Mouse (Mus musculus): ENCODE results near the gene Meis1.

Meis1 gene

DNA sequence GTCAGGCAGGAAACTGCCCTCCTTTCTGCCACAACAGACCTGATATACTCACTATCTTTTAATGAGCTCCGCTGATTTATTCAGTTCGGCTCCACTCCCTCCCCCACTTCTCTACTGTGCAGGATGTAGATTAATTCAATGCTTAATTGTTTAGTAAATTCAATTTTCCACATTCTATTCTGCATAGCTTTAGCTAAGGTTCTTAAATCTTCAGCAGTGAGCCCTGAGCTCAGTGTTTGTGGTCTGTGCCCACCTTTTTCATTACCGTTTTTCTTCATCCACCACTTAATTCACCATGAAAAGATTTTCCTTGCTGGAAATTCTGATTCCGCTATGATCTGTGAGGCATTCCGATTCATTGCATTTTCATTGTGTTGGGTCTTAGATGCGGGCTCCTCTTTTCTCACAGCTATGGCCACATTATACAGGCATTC is 28.5 kb downstream of the Meis1 start:
- DNase-seq (ENCODE audit: low read depth, low spot score): no peak

DNA sequence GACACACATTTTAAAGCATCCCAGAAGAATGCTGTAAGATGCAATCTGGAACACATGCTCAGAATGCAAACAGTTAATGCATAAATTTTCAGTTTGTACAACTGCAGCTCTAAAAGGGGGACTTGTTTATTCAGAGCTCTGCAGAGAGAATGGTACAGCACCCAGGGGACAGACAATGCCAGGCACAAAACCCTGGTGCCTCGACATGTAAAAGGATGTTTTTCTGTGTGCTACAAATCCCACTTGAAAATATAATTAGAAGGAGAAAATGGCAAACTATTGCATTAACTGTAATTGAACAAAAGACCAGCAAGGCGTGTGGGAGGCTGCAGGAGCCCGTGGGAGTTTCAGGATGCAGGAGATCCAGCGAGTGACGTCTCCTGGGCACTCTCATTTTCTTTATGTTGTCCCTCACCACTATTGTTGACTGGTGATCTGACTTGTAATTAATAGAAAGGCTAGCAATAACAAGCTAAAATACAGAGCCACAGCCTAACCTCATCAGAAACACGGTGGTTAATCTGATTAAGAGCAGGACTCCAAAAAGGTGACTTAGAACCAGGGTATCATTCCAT is 29.0 kb downstream of the Meis1 start:
- DNase-seq (ENCODE audit: low read depth, low spot score): no peak

DNA sequence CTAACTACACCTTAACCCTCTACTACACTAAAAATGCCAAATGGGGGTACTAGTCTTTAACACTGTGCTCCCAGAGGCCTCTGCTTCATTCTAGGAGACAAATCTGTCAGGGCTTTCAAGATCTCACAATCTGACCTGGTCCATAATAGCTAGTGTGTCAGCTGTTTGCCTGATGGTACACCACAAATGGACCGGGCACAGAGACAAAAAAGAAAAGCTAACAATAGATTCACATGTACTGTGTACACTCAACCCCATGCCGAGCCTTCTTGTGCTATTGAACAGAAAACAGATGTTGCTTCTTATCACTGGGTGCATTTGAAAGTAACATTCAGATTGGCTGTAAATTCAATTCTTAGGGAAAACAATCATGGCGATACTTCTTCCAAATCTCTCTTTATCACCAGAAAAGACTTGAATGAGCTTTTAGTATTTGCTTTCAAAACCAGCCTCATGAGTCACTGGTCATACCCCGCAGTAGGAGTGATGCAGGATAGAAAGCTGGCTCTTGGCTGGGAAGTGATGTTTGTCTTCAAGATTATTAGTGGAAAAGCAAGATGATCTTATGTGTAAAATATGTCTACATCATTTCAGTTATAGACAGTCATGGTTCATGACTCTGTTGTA is 30.0 kb downstream of the Meis1 start:
- no peak for DNase-seq (ENCODE audit: low read depth, low spot score)

- no peak for DNase-seq (ENCODE audit: low read depth, low spot score)
Observed at GRCm38 (mm10) chr11:18983813-18984212, 35.0 kb downstream of the Meis1 start.

- no peak for DNase-seq (ENCODE audit: low read depth, low spot score)
Observed at GRCm38 (mm10) chr11:18983294-18983693, 35.5 kb downstream of the Meis1 start.

DNA sequence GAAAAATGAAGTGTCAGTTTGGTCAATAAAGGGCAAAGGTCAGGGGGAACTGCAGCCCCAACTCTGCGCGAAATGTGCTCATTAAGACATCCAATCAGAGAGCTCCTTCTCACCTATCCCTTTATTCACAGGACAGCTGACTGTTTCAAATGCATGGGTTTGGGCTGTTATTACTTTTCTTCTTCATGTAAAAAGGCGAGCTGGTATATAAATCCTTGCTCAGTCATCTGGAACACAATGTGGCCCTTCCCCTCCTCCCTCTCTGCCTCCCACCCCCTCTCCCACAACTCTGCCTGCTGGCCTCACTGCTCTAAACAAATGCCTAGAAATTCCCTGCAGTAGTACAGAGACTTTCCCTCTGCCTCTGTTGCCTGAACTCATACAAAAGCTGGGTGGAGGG is 36.5 kb downstream of the Meis1 start:
- DNase-seq (ENCODE audit: low read depth, low spot score): no peak

GRCm38 (mm10) chr11:18981367-18981766 is 37.4 kb downstream of the Meis1 start:
- DNase-seq (ENCODE audit: low read depth, low spot score): no peak

DNA sequence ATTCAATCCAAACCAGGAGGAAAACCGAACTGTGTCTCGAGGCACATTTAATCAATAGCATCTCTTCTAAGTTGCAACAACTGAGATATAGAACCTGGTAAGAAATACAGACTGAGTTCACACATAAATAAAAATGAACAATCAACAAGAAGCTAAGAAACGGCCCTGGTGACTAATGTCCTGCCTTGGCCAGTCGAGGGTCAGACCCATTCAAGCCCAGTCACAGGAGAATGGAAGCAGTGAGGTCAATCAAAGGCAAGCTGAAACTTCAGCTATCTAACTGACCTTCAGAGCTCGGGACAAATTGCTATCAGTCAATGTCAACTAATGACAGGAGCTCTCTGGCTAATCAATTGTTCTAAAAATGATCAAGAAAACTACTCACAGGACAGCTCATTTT is 38.2 kb downstream of the Meis1 start:
- DNase-seq (ENCODE audit: low read depth, low spot score): no peak

DNA sequence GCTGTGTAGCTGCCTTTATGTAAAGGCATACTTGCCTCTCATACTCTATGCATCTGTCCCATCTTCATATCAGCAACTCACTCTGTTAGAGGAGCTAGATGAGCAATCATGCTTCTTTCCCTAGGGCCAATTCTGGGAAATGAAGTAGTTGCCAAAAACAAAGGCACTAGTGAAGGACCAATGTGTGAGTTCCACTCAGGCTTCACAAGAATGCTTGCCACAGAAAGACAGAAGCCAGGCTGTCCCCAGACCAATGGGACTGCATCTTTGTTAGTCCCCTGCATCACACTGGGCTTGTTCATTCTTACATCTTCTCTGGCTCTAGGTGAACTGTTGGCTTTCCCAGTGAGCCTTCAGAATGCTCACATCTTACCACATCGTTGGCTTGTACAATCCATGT is 43.7 kb downstream of the Meis1 start:
- no peak for DNase-seq (ENCODE audit: low read depth, low spot score)

- DNase-seq (ENCODE audit: low read depth, low spot score): no peak
Observed at GRCm38 (mm10) chr11:18973808-18974207, 45.0 kb downstream of the Meis1 start.

GRCm38 (mm10) chr11:18972968-18973367 is 45.8 kb downstream of the Meis1 start:
- no peak for DNase-seq (ENCODE audit: low read depth, low spot score)

DNA sequence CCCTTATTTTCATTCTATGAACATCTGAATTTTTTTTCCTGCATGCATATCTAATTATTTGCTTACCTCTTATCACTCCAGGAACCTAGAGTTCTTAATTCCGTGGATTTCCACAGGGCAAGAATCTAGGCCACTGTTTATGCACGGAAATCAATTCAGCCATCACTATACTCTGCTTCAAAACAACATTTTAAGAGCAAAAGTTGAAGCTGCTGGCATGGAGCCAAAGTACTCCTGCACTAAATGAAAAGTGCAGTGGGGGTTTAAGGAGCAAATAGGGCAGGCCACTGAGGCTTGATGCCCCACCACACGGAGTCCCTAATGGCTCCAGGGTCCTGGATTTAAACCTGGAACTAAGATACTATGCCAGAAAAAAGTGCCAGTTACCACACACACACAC is 47.2 kb downstream of the Meis1 start:
- DNase-seq (ENCODE audit: low read depth, low spot score): no peak

DNA sequence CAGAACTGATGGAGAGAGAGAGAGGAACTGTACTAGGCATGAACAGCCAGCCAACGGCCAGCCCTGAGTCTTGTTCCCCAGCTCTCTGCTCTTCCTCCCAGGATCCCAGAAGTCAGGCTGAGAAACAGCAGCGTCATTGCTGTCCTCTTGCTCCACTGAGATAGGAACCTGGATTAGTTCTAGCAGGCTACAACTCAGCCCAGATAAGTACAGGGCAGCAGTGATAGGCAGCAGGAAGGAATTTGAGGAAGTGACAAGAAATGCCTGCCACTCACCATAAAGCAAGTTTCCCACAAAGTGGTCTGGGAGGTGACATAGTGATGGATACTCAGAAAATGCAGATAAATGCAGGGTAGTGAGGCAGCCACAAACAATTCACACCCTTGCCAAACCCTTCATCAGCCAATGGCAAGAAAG is 48.9 kb downstream of the Meis1 start:
- no peak for DNase-seq (ENCODE audit: low read depth, low spot score)

- no peak for DNase-seq (ENCODE audit: low read depth, low spot score)
Observed at GRCm38 (mm10) chr11:18964418-18964817, 54.4 kb downstream of the Meis1 start.

GRCm38 (mm10) chr11:18963202-18964136 is 55.3 kb downstream of the Meis1 start:
- DNase-seq (ENCODE audit: low read depth, low spot score): no peak

DNA sequence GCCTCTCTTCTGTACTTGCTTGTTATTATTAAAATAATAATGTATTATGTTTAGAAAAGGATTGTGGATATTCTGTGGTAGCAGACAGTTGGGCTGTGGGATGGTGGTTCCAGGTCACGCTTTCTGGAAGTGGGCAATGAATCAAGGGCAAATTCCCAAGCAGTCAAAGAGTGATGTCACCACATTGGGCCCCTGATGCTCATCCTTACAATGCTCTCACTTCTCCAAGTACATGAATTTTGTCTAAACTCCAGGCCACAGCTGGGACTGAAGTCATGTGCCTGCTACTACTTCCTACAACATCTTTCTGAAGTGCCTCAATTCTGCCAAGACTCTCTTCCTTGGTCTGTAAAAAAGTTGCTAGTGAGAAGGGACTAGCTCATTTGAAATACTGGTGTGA is 59.3 kb downstream of the Meis1 start:
- no peak for DNase-seq (ENCODE audit: low read depth, low spot score)

DNA sequence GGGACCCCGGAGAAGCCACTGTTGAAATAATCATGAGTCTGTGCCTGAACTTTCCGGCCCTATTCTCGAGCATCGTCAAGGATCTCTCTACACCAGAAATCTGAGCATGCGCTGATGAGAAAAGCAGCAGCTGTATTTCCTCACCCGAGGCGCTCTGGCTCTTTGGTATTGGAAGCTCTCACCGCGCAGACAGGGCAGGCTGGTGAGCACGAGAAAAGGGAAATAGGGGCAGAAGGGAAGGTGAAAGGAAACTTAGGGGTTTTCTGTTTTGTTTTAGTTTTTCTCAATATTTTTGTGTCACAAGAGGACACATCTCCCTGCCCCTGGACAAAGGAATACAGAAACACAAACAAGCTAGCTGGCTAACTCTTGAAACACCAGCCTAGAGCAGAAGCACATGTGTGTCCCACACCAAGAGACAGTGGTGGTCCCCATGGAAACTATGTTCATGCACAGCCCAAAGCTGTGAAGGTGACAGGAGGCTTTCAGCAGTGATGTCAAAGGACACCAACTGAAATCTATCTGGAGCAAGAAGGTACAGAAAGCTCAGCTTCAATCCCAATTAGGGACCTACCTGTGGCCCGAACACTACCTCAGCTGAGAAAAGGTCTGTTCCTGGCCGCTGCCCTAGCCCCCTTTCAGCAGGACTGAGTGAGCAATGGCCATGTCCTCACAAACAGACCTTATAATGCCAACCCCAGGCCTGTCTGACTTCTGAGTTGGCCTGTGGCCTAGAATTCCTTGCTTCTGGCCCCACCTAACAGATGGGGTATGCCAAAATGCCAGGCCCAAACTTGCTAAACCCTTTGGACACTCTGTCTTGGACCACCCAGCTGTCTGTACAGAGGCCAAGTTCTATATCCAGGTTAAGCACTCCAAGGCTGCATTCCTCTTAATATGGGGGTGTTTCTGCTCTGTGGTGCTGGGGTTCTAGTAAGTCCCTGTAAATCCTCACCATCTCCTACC is 60.7 kb downstream of the Meis1 start:
- peak; percentile 22 for DNase-seq (ENCODE audit: low read depth, low spot score)

DNA sequence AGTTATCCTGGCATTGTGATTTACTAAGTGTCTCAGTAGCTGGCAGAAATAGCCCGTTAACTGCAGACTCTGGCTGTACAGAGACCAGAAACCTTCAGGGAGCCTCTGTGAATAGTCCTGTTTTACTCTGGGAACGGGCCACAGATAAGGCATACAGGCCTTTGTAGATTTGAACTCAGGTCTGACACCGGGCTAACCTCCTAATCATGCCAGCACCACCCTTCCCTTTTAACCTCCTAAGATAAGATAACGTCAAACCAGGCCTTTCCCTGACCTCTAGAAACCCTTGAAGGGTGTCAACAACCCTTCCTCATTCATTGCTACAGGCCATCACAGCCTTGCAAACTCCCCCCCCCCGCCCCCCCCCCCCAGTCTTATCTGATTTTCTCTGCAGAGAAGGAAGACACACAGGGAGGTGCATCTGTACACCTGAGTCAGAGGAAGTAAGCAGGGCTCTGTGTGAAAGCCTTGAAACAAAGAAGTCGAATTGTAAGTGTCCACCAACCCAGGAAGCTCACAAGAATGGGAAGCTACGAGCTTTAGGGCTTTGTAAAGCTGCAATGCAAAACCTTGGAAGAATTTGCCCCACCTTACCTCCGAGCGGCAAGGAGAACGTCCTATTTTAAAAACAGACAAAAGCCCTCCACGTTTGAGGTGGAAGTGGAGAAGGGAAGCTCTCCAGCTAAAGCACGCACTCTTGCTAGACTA is 61.5 kb downstream of the Meis1 start:
- peak; percentile 9 for DNase-seq (ENCODE audit: low read depth, low spot score)

DNA sequence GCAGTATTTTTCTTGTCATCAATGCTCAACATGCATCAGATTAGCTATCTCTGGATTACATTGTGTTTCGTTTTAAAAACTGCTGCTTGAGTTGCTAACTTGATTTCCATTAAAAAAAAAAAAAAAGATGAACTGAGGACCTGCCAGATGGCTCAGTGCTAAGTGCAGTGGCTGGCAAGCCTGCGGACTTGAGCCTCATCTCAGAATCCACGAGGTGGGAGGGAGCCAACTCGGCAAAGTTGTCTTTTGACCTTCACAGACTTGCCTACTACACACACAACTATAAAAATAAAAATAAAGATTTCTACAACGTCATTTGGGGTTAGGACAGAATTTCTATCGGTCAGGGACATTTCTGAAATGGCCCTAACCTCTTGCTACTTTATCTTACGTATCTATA is 62.8 kb downstream of the Meis1 start:
- DNase-seq (ENCODE audit: low read depth, low spot score): no peak

DNA sequence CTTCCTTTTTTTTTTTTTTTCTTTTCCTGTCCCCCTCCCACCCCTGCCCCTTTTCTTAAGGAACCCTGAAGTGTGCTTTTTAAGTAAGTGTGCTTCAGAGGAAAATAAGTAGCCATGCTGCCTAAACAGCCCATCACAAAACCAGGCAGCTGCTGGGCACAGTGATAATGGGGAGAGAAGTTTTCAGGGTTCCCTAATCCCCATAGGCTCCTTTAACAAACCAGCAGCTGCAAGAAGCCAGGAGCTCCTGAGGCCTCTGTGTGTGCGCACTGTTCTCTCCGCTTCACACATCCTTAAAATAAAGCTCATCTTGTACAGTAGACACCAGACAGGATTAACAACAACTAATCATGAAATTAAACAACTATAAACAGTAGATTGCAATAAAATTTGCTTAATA is 63.9 kb downstream of the Meis1 start:
- no peak for DNase-seq (ENCODE audit: low read depth, low spot score)

DNA sequence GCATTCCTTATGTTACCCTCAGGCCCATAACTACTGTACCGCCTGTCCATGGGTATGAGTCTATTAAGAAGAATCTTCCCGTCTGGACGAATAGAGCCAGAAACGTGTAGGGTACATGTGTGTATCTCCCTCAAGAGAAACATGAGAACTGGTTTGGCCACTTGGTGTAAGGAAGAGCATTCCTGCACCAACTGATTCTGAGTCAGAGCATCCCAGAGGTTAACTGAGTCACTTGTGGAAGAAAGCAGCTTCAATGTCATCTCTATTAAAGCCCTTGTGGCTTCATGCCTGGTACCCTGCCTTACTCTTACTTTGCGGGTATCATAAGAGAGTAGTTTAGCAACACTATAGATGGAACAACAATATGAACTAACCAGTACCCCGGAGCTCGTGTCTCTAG is 64.9 kb downstream of the Meis1 start:
- DNase-seq (ENCODE audit: low read depth, low spot score): no peak
